Mouse (Mus musculus) lung, postnatal 0 days (tissue): Measurements from ENCODE around the gene Gm867.

Source experiments
- CTCF ChIP-seq: IDR thresholded peaks from 2 replicates; pipeline ENCODE4 v1.5.1; 2016; ENCODE audit warnings: antibody characterized with exemption, mild to moderate bottlenecking
- EP300 ChIP-seq: IDR thresholded peaks from 2 replicates; pipeline ENCODE4 v1.6.1; 2016; ENCODE audit warnings: antibody characterized with exemption, mild to moderate bottlenecking, control low read depth

DNA sequence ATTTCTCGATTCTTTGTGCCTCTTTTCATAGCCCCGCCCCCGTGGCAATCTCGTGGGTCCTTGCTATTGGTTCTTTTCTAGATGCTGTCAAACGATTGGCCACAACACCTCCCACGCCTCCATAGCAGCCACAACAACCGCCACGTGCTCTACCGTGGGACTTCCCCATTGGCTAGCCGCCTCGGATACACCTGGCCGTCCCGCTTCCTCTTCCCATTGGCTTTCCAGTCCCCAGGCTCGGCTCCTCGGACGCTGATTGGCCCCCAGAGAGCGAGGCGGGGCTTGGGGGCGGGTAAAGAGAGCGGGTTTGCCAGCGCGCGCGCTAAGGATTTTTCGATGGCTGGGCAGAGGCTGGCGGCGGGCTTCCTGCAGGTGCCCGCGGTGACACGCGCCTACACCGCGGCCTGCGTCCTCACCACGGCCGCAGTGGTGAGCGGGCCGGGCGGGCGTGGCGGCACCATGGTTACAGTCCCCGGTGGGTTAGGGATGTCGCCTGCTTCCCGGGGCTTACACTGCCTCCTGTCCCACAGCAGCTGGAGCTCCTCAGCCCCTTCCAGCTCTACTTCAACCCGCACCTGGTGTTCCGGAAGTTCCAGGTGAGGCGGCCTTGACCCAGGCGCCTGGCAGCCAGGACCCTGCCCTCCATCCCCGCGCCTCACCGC lies 47.3 kb downstream of the Gm867 start, which contains the start of gene Derl3:
- no peak for TF ChIP-seq CTCF
- no peak for TF ChIP-seq EP300
